Mouse (Mus musculus): ENCODE measurements around the gene Mtr. TPM values are rescaled to one million over a fixed set of nuclear protein-coding genes. Genes with fewer than 3 reads are reported as not detected.

Mtr gene
- 5.7 TPM in 1 of 2 replicates, not detected in the other for polyA plus RNA-seq (2012; ENCODE audit: insufficient read depth, low replicate concordance)

- Histone ChIP-seq H3K9me3 (peaks cover 10% of the 10 kb centered on the region; the same call in 1 of the 2 replicates), H3K4me3 (replicated peaks) (peak within 1 kb of the TSS; percentile 95), H3K36me3 (replicated peaks; ENCODE audit: low read length) (peaks cover 16% of the 10 kb centered on the region), H3K27me3 (replicated peaks) (no peaks in the 10 kb centered on the region), H3K4me1 (peaks cover 14% of the 10 kb centered on the region; the same call in 1 of the 2 replicates)
- TF ChIP-seq FLI1 (IDR thresholded peaks at IDR 0.05; ENCODE audit: low read length) (no peak), GATA1 (IDR thresholded peaks at IDR 0.05; ENCODE audit: borderline replicate concordance, low read length) (no peak)
These were observed at the start of gene Mtr for GRCm38 (mm10) chr13:12257391-12258380. Gene Mtr, minus strand, starts transcription at chr13:12258113.

GRCm38 (mm10) chr13:12307286-12307685 is 49.4 kb upstream of the Mtr start:
- Histone ChIP-seq H3K4me3 (replicated peaks) (no peak overlapping the region), H3K27me3 (replicated peaks) (peaks cover 2% of the 10 kb centered on the region), H3K4me1 (peaks cover 14% of the 10 kb centered on the region), H3K36me3 (replicated peaks; ENCODE audit: low read length) (no peaks in the 10 kb centered on the region), H3K9me3 (no peaks in the 10 kb centered on the region)
- TF ChIP-seq GATA1 (IDR thresholded peaks at IDR 0.05; ENCODE audit: borderline replicate concordance, low read length) = no peak
- TF ChIP-seq FLI1 (IDR thresholded peaks at IDR 0.05; ENCODE audit: low read length) = no peak

GRCm38 (mm10) chr13:12305540-12305939 is 47.6 kb upstream of the Mtr start:
- TF ChIP-seq GATA1 (IDR thresholded peaks at IDR 0.05; ENCODE audit: borderline replicate concordance, low read length) (no peak), FLI1 (IDR thresholded peaks at IDR 0.05; ENCODE audit: low read length) (no peak)
- Histone ChIP-seq H3K27me3 (replicated peaks) (peaks cover 2% of the 10 kb centered on the region), H3K4me1 (peaks cover 14% of the 10 kb centered on the region), H3K36me3 (replicated peaks; ENCODE audit: low read length) (no peaks in the 10 kb centered on the region), H3K4me3 (replicated peaks) (peak overlapping the region; percentile 56), H3K9me3 (no peaks in the 10 kb centered on the region)

GRCm38 (mm10) chr13:12304991-12305390 is 47.1 kb upstream of the Mtr start:
- H3K4me1 ChIP-seq = peaks cover 14% of the 10 kb centered on the region
- no peak for TF ChIP-seq GATA1 (IDR thresholded peaks at IDR 0.05; ENCODE audit: borderline replicate concordance, low read length)
- TF ChIP-seq FLI1 (IDR thresholded peaks at IDR 0.05; ENCODE audit: low read length) = no peak

GRCm38 (mm10) chr13:12297777-12298176 is 39.9 kb upstream of the Mtr start:
- Histone ChIP-seq H3K4me3 (replicated peaks) (no peak overlapping the region), H3K27me3 (replicated peaks) (peaks cover 4% of the 10 kb centered on the region), H3K9me3 (0 out of 2 replicates have a peak, but pooled peaks cover 1% of the 10 kb centered on the region), H3K36me3 (replicated peaks; ENCODE audit: low read length) (no peaks in the 10 kb centered on the region), H3K4me1 (no peaks in the 10 kb centered on the region)
- TF ChIP-seq GATA1 (IDR thresholded peaks at IDR 0.05; ENCODE audit: borderline replicate concordance, low read length) (no peak), FLI1 (IDR thresholded peaks at IDR 0.05; ENCODE audit: low read length) (no peak)

More at GRCm38 (mm10) chr13:12304991-12305390, 47.1 kb upstream of the Mtr start:
- no peaks in the 10 kb centered on the region for H3K36me3 ChIP-seq (replicated peaks; ENCODE audit: low read length)
- H3K4me3 ChIP-seq (replicated peaks) = no peak overlapping the region
- no peaks in the 10 kb centered on the region for H3K9me3 ChIP-seq
- peaks cover 2% of the 10 kb centered on the region for H3K27me3 ChIP-seq (replicated peaks)

- no peaks in the 10 kb centered on the region for H3K4me1 ChIP-seq
- no peaks in the 10 kb centered on the region for H3K36me3 ChIP-seq (replicated peaks; ENCODE audit: low read length)
- 0 out of 2 replicates have a peak, but pooled peaks cover 4% of the 10 kb centered on the region for H3K9me3 ChIP-seq
- peaks cover 4% of the 10 kb centered on the region for H3K27me3 ChIP-seq (replicated peaks)
- no peak for TF ChIP-seq GATA1 (IDR thresholded peaks at IDR 0.05; ENCODE audit: borderline replicate concordance, low read length)
- TF ChIP-seq FLI1 (IDR thresholded peaks at IDR 0.05; ENCODE audit: low read length) = no peak
- no peak overlapping the region for H3K4me3 ChIP-seq (replicated peaks)
These were observed 38.8 kb upstream of the Mtr start for GRCm38 (mm10) chr13:12296701-12297100.

GRCm38 (mm10) chr13:12293810-12294209 is 35.9 kb upstream of the Mtr start:
- Histone ChIP-seq H3K36me3 (replicated peaks; ENCODE audit: low read length) (no peaks in the 10 kb centered on the region), H3K9me3 (0 out of 2 replicates have a peak, but pooled peaks cover 4% of the 10 kb centered on the region), H3K4me3 (replicated peaks) (no peak overlapping the region), H3K4me1 (no peaks in the 10 kb centered on the region), H3K27me3 (replicated peaks) (peaks cover 3% of the 10 kb centered on the region)
- TF ChIP-seq GATA1 (IDR thresholded peaks at IDR 0.05; ENCODE audit: borderline replicate concordance, low read length) = no peak

GRCm38 (mm10) chr13:12290700-12291099 is 32.8 kb upstream of the Mtr start:
- peaks cover 3% of the 10 kb centered on the region for H3K27me3 ChIP-seq (replicated peaks)
- 0 out of 2 replicates have a peak, but pooled peaks cover 4% of the 10 kb centered on the region for H3K9me3 ChIP-seq
- no peak overlapping the region for H3K4me3 ChIP-seq (replicated peaks)
- H3K36me3 ChIP-seq (replicated peaks; ENCODE audit: low read length) = no peaks in the 10 kb centered on the region
- H3K4me1 ChIP-seq = no peaks in the 10 kb centered on the region
- TF ChIP-seq GATA1 (IDR thresholded peaks at IDR 0.05; ENCODE audit: borderline replicate concordance, low read length) (no peak), FLI1 (IDR thresholded peaks at IDR 0.05; ENCODE audit: low read length) (no peak)

GRCm38 (mm10) chr13:12284528-12284927 is 26.6 kb upstream of the Mtr start:
- H3K4me1 ChIP-seq = no peaks in the 10 kb centered on the region
- H3K4me3 ChIP-seq (replicated peaks) = no peak overlapping the region
- H3K9me3 ChIP-seq = no peaks in the 10 kb centered on the region
- no peak for TF ChIP-seq GATA1 (IDR thresholded peaks at IDR 0.05; ENCODE audit: borderline replicate concordance, low read length)
- TF ChIP-seq FLI1 (IDR thresholded peaks at IDR 0.05; ENCODE audit: low read length) = no peak
- peaks cover 3% of the 10 kb centered on the region for H3K27me3 ChIP-seq (replicated peaks)
- H3K36me3 ChIP-seq (replicated peaks; ENCODE audit: low read length) = no peaks in the 10 kb centered on the region

- Histone ChIP-seq H3K36me3 (replicated peaks; ENCODE audit: low read length) (no peaks in the 10 kb centered on the region), H3K27me3 (replicated peaks) (peaks cover 3% of the 10 kb centered on the region), H3K9me3 (no peaks in the 10 kb centered on the region), H3K4me1 (no peaks in the 10 kb centered on the region), H3K4me3 (replicated peaks) (no peak overlapping the region)
- TF ChIP-seq GATA1 (IDR thresholded peaks at IDR 0.05; ENCODE audit: borderline replicate concordance, low read length) (no peak), FLI1 (IDR thresholded peaks at IDR 0.05; ENCODE audit: low read length) (no peak)
These were observed 25.9 kb upstream of the Mtr start for GRCm38 (mm10) chr13:12283826-12284225.
